Mouse (Mus musculus) splenic B cell, adult 2 months (primary cell): ENCODE measurements around the gene Prss48.
"Not testable (repeated sequence)": the region's sequence is repeated elsewhere in the genome, so short reads cannot be mapped to it uniquely, and the experiment has no call there.

Experiments used
- DNase-seq: peaks from one replicate; pipeline ENCODE4 v3.0.0-alpha.2; 2011; ENCODE audit warnings: low read depth, low spot score
- H3K27me3 ChIP-seq: 2 replicates; pipeline ENCODE4 v1.6.1; 2012; ENCODE audit warnings: mild to moderate bottlenecking, low read length, moderate library complexity, mixed read lengths; ENCODE audit not compliant: control insufficient read depth, poor library complexity, insufficient read depth, severe bottlenecking
- H3K36me3 ChIP-seq: 2 replicates; pipeline ENCODE4 v1.6.1; 2012; ENCODE audit warnings: mild to moderate bottlenecking, low read length, moderate library complexity, mixed read lengths; ENCODE audit not compliant: control insufficient read depth, poor library complexity, insufficient read depth, severe bottlenecking

Prss48 gene

GRCm38 (mm10) chr3:85984537-85984936, 17.8 kb downstream of the Prss48 start:
- H3K36me3 ChIP-seq = no peaks in the 10 kb centered on the region
- no peak for DNase-seq
- no peaks in the 10 kb centered on the region for H3K27me3 ChIP-seq

DNA sequence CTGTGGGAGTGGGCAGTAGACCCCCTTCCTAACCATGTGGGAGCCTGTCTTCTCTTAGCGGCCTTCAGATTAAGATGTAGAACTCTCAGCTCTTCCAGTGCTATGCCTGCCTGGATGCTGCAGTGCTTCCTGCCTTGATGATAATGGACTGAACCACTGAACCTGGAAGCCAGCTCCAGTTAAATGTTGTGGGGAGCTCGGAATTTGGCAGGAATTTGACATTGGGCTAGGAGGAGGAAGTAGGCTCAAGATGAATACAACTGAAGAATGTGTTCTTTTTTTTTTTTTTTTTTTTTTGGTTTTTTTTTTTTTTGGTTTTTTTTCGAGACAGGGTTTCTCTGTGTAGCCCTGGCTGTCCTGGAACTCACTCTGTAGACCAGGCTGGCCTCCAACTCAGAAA, 20.5 kb downstream of the Prss48 start:
- not testable (repeated sequence) for H3K36me3 ChIP-seq, H3K27me3 ChIP-seq, DNase-seq

- H3K27me3 ChIP-seq = no peaks in the 10 kb centered on the region
- no peaks in the 10 kb centered on the region for H3K36me3 ChIP-seq
- no peak for DNase-seq
These were observed 22.3 kb downstream of the Prss48 start for GRCm38 (mm10) chr3:85980036-85980435.

GRCm38 (mm10) chr3:85974451-85974850, 27.8 kb downstream of the Prss48 start:
- DNase-seq = no peak
- H3K27me3 ChIP-seq = peaks cover 2% of the 10 kb centered on the region; the same call in 1 of the 2 replicates
- no peaks in the 10 kb centered on the region for H3K36me3 ChIP-seq

- Histone ChIP-seq H3K27me3 (peaks cover 2% of the 10 kb centered on the region; the same call in 1 of the 2 replicates), H3K36me3 (no peaks in the 10 kb centered on the region)
- no peak for DNase-seq
These were observed 28.7 kb downstream of the Prss48 start for GRCm38 (mm10) chr3:85973376-85974140.

DNA sequence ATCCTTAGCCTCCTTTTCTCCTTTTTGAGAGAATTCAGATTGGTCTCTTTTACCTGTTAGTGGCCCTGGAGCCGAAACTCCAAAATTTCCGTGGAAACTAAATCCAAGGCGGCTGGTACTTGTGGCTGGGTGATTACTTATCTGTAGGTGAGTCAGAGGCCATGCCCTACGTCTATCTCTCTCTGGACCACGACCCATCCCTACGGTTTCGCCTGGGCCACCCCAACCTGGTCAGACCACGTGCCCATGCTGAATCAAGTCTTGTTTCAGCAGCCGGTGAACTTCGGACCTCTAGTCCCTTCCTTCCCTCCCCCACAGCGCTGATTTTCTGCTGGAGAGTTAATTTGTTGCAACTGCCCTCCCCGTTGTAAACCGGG, 30.7 kb downstream of the Prss48 start:
- peaks cover 2% of the 10 kb centered on the region; the same call in 1 of the 2 replicates for H3K27me3 ChIP-seq
- no peak for DNase-seq
- no peaks in the 10 kb centered on the region for H3K36me3 ChIP-seq

- no peak for DNase-seq
- H3K27me3 ChIP-seq = peaks cover 2% of the 10 kb centered on the region; the same call in 1 of the 2 replicates
- no peaks in the 10 kb centered on the region for H3K36me3 ChIP-seq
These were observed 31.3 kb downstream of the Prss48 start, which contains the start of gene Sh3d19 for GRCm38 (mm10) chr3:85970742-85971598. Gene Sh3d19 (plus strand): TSS chr3:85971109.

DNA sequence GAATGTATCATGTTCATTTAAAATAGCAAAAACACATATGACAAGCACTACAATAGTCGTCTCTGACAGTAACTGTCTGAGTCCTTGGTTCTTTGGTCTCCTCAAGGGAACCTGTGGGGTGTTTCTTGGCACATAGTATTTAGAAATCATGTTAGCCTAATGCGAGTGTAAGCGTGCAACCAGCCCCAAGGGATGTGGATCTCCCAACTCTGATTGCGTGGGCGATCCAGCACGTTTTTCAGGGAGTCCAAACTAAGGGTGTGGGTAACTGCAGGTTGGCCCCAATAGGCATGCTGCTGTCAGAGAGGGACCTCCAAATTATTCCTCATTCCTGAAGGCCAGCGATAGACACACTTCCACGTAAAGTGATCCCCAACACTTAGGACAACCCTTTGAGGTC, 33.3 kb downstream of the Prss48 start:
- H3K27me3 ChIP-seq = peaks cover 2% of the 10 kb centered on the region; the same call in 1 of the 2 replicates
- no peak for DNase-seq
- H3K36me3 ChIP-seq = no peaks in the 10 kb centered on the region

DNA sequence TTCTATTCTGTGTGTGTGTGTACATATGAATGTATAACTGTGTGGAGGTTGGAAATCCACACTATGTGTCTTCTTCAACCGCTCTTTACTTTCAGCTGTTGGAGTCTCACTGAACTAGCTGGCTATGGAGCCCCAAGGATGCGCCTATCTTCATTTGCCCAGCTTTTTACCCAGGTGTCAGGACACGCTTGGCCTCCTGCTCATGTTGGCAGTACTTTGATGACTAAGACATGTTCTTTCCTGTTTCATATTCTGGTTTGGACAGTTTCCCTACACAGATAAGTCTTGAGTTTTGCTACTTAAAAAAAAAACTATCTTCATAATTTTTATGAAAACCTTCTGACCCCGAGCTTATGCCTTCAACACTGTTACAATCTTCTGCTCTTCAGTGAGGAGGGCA, 36.8 kb downstream of the Prss48 start:
- DNase-seq = no peak
- H3K36me3 ChIP-seq = no peaks in the 10 kb centered on the region
- no peaks in the 10 kb centered on the region for H3K27me3 ChIP-seq

DNA sequence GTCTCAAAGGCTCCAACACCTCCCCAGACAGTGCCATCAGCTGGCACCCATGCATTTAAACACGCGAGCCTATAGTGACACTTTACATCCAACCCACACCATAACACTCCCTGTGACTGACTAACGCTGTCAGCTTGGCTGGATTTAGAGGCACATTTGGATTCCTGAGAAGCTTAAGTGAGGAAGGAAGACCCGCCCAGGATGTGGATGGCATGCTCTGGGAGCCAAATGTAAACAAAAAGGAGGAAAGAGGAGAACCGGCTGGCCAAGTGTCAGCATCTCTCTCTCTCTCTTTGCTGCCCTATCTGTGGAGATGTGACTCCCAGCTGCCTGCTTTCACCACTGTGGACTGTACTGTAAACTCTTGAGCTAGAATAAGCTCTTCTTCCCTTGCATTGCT, 41.2 kb downstream of the Prss48 start:
- Histone ChIP-seq H3K27me3 (no peaks in the 10 kb centered on the region), H3K36me3 (no peaks in the 10 kb centered on the region)
- no peak for DNase-seq

- Histone ChIP-seq H3K27me3 (no peaks in the 10 kb centered on the region), H3K36me3 (no peaks in the 10 kb centered on the region)
- DNase-seq = no peak
These were observed 42.6 kb downstream of the Prss48 start for GRCm38 (mm10) chr3:85959669-85960068.

GRCm38 (mm10) chr3:85955704-85956103, 46.6 kb downstream of the Prss48 start:
- Histone ChIP-seq H3K27me3 (no peaks in the 10 kb centered on the region), H3K36me3 (no peaks in the 10 kb centered on the region)
- DNase-seq = no peak

- Histone ChIP-seq H3K27me3 (no peaks in the 10 kb centered on the region), H3K36me3 (no peaks in the 10 kb centered on the region)
- no peak for DNase-seq
These were observed 47.0 kb downstream of the Prss48 start for GRCm38 (mm10) chr3:85955269-85955668.

GRCm38 (mm10) chr3:85952696-85953283, 49.5 kb downstream of the Prss48 start:
- Histone ChIP-seq H3K27me3 (no peaks in the 10 kb centered on the region), H3K36me3 (no peaks in the 10 kb centered on the region)
- DNase-seq = no peak

GRCm38 (mm10) chr3:85950914-85951313, 51.4 kb downstream of the Prss48 start:
- Histone ChIP-seq H3K27me3 (no peaks in the 10 kb centered on the region), H3K36me3 (no peaks in the 10 kb centered on the region)

More at GRCm38 (mm10) chr3:85950914-85951313, 51.4 kb downstream of the Prss48 start:
- no peak for DNase-seq
